Mouse (Mus musculus): ENCODE measurements at regions not wholly inside any gene's neighbourhood (a gene's known extent, or its start where the extent isn't known, plus 50 kb on each side); places are given as distances from the start of the nearest gene placed in this dataset.

GRCm38 (mm10) chr6:108717681-108718080, 57.3 kb downstream of the Bhlhe40 start:
- Histone ChIP-seq H3K36me3 (replicated peaks in 1 of 2; ENCODE audit: control insufficient read depth in 1 of 2, insufficient read depth in 1 of 2, low read length in 1 of 2) (no peaks in the 10 kb centered on the region), H3K9ac (ENCODE audit: insufficient read depth, low read depth) (no peak overlapping the region), H3K9me3 (replicated peaks; ENCODE audit: low read length) (peaks cover 10% of the 10 kb centered on the region), H3K79me2 (replicated peaks; ENCODE audit: control insufficient read depth, extremely low read depth, insufficient read depth, poor library complexity, severe bottlenecking) (no peaks in the 10 kb centered on the region), H3K4me3 (replicated peaks in 1 of 3; ENCODE audit: low read depth in 2 of 3, low read length in 2 of 3, poor library complexity in 1 of 3) (no peak overlapping the region), H3K27ac (ENCODE audit: insufficient read depth, low read depth) (peak overlapping the region; percentile 89), H3K4me1 (ENCODE audit: control insufficient read depth in 1 of 2, insufficient read depth in 2 of 2) (peaks cover 23 to 92% of the 10 kb centered on the region in 2 experiments), H3K4me2 (ENCODE audit: insufficient read depth, low read depth, poor library complexity, severe bottlenecking) (peak overlapping the region; percentile 48), H3K27me3 (replicated peaks) (no peaks in the 10 kb centered on the region)
- peak; percentile 89 for DNase-seq (ENCODE audit: extremely low read depth)
- TF ChIP-seq KAT2A (IDR thresholded peaks at IDR 0.05; ENCODE audit: insufficient replicate concordance, low read length) (peak; percentile 67; the same call in 1 of the 2 replicates), UBTF (IDR thresholded peaks at IDR 0.05; ENCODE audit: low read depth, low read length) (0 out of 2 replicates have a peak, but pooled peaks have one; percentile 62), NELFE (IDR thresholded peaks at IDR 0.05; ENCODE audit: low read depth, low read length) (no peak), BHLHE40 (IDR thresholded peaks at IDR 0.05; ENCODE audit: low read depth, low read length) (peak; percentile 84), SIN3A (IDR thresholded peaks at IDR 0.05; ENCODE audit: low read length) (peak; percentile 79), E2F4 (IDR thresholded peaks at IDR 0.05; ENCODE audit: insufficient replicate concordance, low read depth, low read length) (no peak), JUND (conservative IDR thresholded peaks at IDR 0.05; ENCODE audit: low read depth, low read length) (no peak; the same call in none of the 2 replicates), HCFC1 (IDR thresholded peaks at IDR 0.05; ENCODE audit: low read depth, low read length) (peak; percentile 38; the same call in 1 of the 2 replicates), RCOR1 (conservative IDR thresholded peaks at IDR 0.05; ENCODE audit: low read depth, low read length) (peak; percentile 67; the same call in 1 of the 2 replicates), ZKSCAN1 (IDR thresholded peaks at IDR 0.05; ENCODE audit: borderline replicate concordance, low read depth, low read length) (no peak), SMC3 (IDR thresholded peaks at IDR 0.05; ENCODE audit: low read depth, low read length) (no peak), ELF1 (IDR thresholded peaks at IDR 0.05; ENCODE audit: low read depth, low read length) (peak; percentile 58), EP300 (IDR thresholded peaks at IDR 0.05; ENCODE audit: low read length) (peak; percentile 87), MEF2A (IDR thresholded peaks at IDR 0.05; ENCODE audit: borderline replicate concordance, low read depth, low read length) (peak; percentile 93), JUN (IDR thresholded peaks at IDR 0.05; ENCODE audit: insufficient read depth, low read depth, low read length) (0 out of 2 replicates have a peak, but pooled peaks have one; percentile 3), GABPA (IDR thresholded peaks at IDR 0.05; ENCODE audit: insufficient replicate concordance, low read depth, low read length) (no peak), CHD1 (IDR thresholded peaks at IDR 0.05; ENCODE audit: low read depth, low read length) (no peak), ZC3H11A (IDR thresholded peaks at IDR 0.05; ENCODE audit: low read depth, low read length) (no peak), ZNF384 (IDR thresholded peaks at IDR 0.05; ENCODE audit: low read depth, low read length) (no peak), POLR2AphosphoS2 (IDR thresholded peaks at IDR 0.05; ENCODE audit: low read depth, low read length) (no peak), MAZ (IDR thresholded peaks at IDR 0.05; ENCODE audit: low read depth, low read length) (peak; percentile 90), RAD21 (IDR thresholded peaks at IDR 0.05; ENCODE audit: low read depth, low read length) (no peak), ZMIZ1 (IDR thresholded peaks at IDR 0.05; ENCODE audit: low read depth, low read length) (no peak; the same call in 1 of the 2 replicates), MAFK (IDR thresholded peaks at IDR 0.05; ENCODE audit: insufficient replicate concordance, low read length) (no peak), MXI1 (IDR thresholded peaks at IDR 0.05; ENCODE audit: low read depth, low read length) (no peak), IRF4 (IDR thresholded peaks at IDR 0.05; ENCODE audit: low read depth, low read length) (peak; percentile 86), CTCF (conservative IDR thresholded peaks at IDR 0.05 in 1 of 2, IDR thresholded peaks at IDR 0.05 in 1 of 2; ENCODE audit: low read depth in 2 of 2, low read length in 2 of 2) (no peak), MAX (IDR thresholded peaks at IDR 0.05; ENCODE audit: low read length) (peak; percentile 10; the same call in 1 of the 2 replicates), CHD2 (IDR thresholded peaks at IDR 0.05; ENCODE audit: low read length) (peak; percentile 74), MYC (IDR thresholded peaks at IDR 0.05; ENCODE audit: low read depth, low read length) (no peak), PAX5 (IDR thresholded peaks at IDR 0.05; ENCODE audit: low read length) (no peak), ETS1 (conservative IDR thresholded peaks at IDR 0.05; ENCODE audit: low read depth, low read length) (peak; percentile 91), USF1 (IDR thresholded peaks at IDR 0.05; ENCODE audit: low read depth, low read length) (no peak; the same call in 1 of the 2 replicates), TBP (conservative IDR thresholded peaks at IDR 0.05; ENCODE audit: low read depth, low read length) (no peak; the same call in 1 of the 2 replicates), POLR2A (IDR thresholded peaks at IDR 0.05; ENCODE audit: low read depth, low read length) (no peak), NRF1 (IDR thresholded peaks at IDR 0.05; ENCODE audit: low read depth, low read length) (0 out of 2 replicates have a peak, but pooled peaks have one; percentile 10), USF2 (conservative IDR thresholded peaks at IDR 0.05; ENCODE audit: low read depth, low read length) (no peak; the same call in 1 of the 2 replicates), TCF12 (IDR thresholded peaks at IDR 0.05; ENCODE audit: low read depth, low read length) (peak; percentile 92)
- in situ Hi-C loops (cut with MboI; ENCODE audit: low pct_ligation_motif_present, low pct_unique_long_range_greater_than_20kb, low sequenced_read_pairs) (loop anchor here (10.0 kb wide), 1 partner anchor 293 kb away; no protein-coding TSS in a partner anchor), dilution Hi-C loops (cut with MboI; ENCODE audit: extremely low pct_ligation_motif_present, extremely low pct_unique_long_range_greater_than_20kb, low sequenced_read_pairs) (no loop called here)

Data from CH12.LX (cell line).